Mouse (Mus musculus): Measurements from ENCODE around the gene Ahdc1.

Gene Ahdc1

GRCm38 (mm10) chr4:133028193-133028592, 17.1 kb downstream of the Ahdc1 start:
- in situ Hi-C loops (cut with MboI; ENCODE audit: low pct_unique_long_range_greater_than_20kb in 1 of 2, low sequenced_read_pairs in 2 of 2, unreplicated experiment in 1 of 2) = no loop called here

GRCm38 (mm10) chr4:133028875-133029274, 17.8 kb downstream of the Ahdc1 start:
- in situ Hi-C loops (cut with MboI; ENCODE audit: low pct_unique_long_range_greater_than_20kb in 1 of 2, low sequenced_read_pairs in 2 of 2, unreplicated experiment in 1 of 2) = no loop called here

GRCm38 (mm10) chr4:133032410-133033095, 21.5 kb downstream of the Ahdc1 start:
- in situ Hi-C loops (cut with MboI; ENCODE audit: low pct_unique_long_range_greater_than_20kb in 1 of 2, low sequenced_read_pairs in 2 of 2, unreplicated experiment in 1 of 2) = no loop called here

- in situ Hi-C loops (cut with MboI; ENCODE audit: low pct_unique_long_range_greater_than_20kb in 1 of 2, low sequenced_read_pairs in 2 of 2, unreplicated experiment in 1 of 2) = no loop called here
Observed at GRCm38 (mm10) chr4:133034478-133034877, 23.4 kb downstream of the Ahdc1 start.

GRCm38 (mm10) chr4:133035446-133035845, 24.4 kb downstream of the Ahdc1 start:
- in situ Hi-C loops (cut with MboI; ENCODE audit: low pct_unique_long_range_greater_than_20kb in 1 of 2, low sequenced_read_pairs in 2 of 2, unreplicated experiment in 1 of 2) = no loop called here

- in situ Hi-C loops (cut with MboI; ENCODE audit: low pct_unique_long_range_greater_than_20kb in 1 of 2, low sequenced_read_pairs in 2 of 2, unreplicated experiment in 1 of 2) = no loop called here
Observed at GRCm38 (mm10) chr4:133035946-133036345, 24.9 kb downstream of the Ahdc1 start.

- in situ Hi-C loops (cut with MboI; ENCODE audit: low pct_unique_long_range_greater_than_20kb in 1 of 2, low sequenced_read_pairs in 2 of 2, unreplicated experiment in 1 of 2) = no loop called here
Observed at GRCm38 (mm10) chr4:133037293-133037692, 26.2 kb downstream of the Ahdc1 start.

- in situ Hi-C loops (cut with MboI; ENCODE audit: low pct_unique_long_range_greater_than_20kb in 1 of 2, low sequenced_read_pairs in 2 of 2, unreplicated experiment in 1 of 2) = no loop called here
Observed at GRCm38 (mm10) chr4:133037798-133038197, 26.7 kb downstream of the Ahdc1 start.

- in situ Hi-C loops (cut with MboI; ENCODE audit: low pct_unique_long_range_greater_than_20kb in 1 of 2, low sequenced_read_pairs in 2 of 2, unreplicated experiment in 1 of 2) = no loop called here
Observed at GRCm38 (mm10) chr4:133038521-133039115, 27.6 kb downstream of the Ahdc1 start.

- in situ Hi-C loops (cut with MboI; ENCODE audit: low pct_unique_long_range_greater_than_20kb in 1 of 2, low sequenced_read_pairs in 2 of 2, unreplicated experiment in 1 of 2) = no loop called here
Observed at GRCm38 (mm10) chr4:133039116-133039819, 28.2 kb downstream of the Ahdc1 start.

GRCm38 (mm10) chr4:133039832-133040231, 28.8 kb downstream of the Ahdc1 start:
- in situ Hi-C loops (cut with MboI; ENCODE audit: low pct_unique_long_range_greater_than_20kb in 1 of 2, low sequenced_read_pairs in 2 of 2, unreplicated experiment in 1 of 2) = no loop called here

GRCm38 (mm10) chr4:133040241-133040904, 29.3 kb downstream of the Ahdc1 start:
- in situ Hi-C loops (cut with MboI; ENCODE audit: low pct_unique_long_range_greater_than_20kb in 1 of 2, low sequenced_read_pairs in 2 of 2, unreplicated experiment in 1 of 2) = no loop called here

- in situ Hi-C loops (cut with MboI; ENCODE audit: low pct_unique_long_range_greater_than_20kb in 1 of 2, low sequenced_read_pairs in 2 of 2, unreplicated experiment in 1 of 2) = no loop called here
Observed at GRCm38 (mm10) chr4:133042244-133042643, 31.2 kb downstream of the Ahdc1 start.

- in situ Hi-C loops (cut with MboI; ENCODE audit: low pct_unique_long_range_greater_than_20kb in 1 of 2, low sequenced_read_pairs in 2 of 2, unreplicated experiment in 1 of 2) = no loop called here
Observed at GRCm38 (mm10) chr4:133042651-133043635, 31.9 kb downstream of the Ahdc1 start.

GRCm38 (mm10) chr4:133043798-133044646, 33.0 kb downstream of the Ahdc1 start:
- in situ Hi-C loops (cut with MboI; ENCODE audit: low pct_unique_long_range_greater_than_20kb in 1 of 2, low sequenced_read_pairs in 2 of 2, unreplicated experiment in 1 of 2) = no loop called here

GRCm38 (mm10) chr4:133044647-133045094, 33.6 kb downstream of the Ahdc1 start:
- in situ Hi-C loops (cut with MboI; ENCODE audit: low pct_unique_long_range_greater_than_20kb in 1 of 2, low sequenced_read_pairs in 2 of 2, unreplicated experiment in 1 of 2) = no loop called here

- in situ Hi-C loops (cut with MboI; ENCODE audit: low pct_unique_long_range_greater_than_20kb in 1 of 2, low sequenced_read_pairs in 2 of 2, unreplicated experiment in 1 of 2) = no loop called here
Observed at GRCm38 (mm10) chr4:133045771-133046474, 34.9 kb downstream of the Ahdc1 start.
